Mouse (Mus musculus) heart, adult 2 months (tissue): Measurements from ENCODE around the gene Gm17455.

Source experiments
- CTCF ChIP-seq: fragments of 200-600 bp; IDR thresholded peaks from 2 replicates; pipeline ENCODE4 v1.8.1; 2022; ENCODE audit warnings: antibody characterized with exemption, mild to moderate bottlenecking, moderate library complexity
- POLR2A ChIP-seq: fragments of 200-500 bp; IDR thresholded peaks from 2 replicates; pipeline ENCODE4 v1.6.1; 2011; ENCODE audit warnings: mild to moderate bottlenecking, low read depth, low read length, control low read depth; ENCODE audit not compliant: insufficient read depth

DNA sequence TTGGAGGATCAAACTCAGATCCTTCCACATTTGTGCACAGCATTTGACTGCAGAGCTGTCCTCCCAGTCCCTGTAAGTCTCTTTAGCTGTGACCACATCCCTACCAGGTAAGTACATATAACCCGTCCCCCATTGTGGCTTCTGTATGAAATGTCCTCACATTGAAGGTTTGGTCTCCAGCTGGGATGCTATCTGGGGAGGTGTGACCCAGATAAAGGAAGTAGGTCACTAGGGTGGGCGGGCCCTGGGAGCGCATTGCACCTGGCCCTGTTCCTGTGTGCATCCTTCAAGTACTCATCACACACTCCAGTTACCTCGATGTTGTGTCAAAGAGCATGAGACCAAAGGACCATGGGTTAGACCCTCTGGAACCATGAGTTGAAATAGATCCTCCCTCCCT, 42.8 kb downstream of the Gm17455 start:
- TF ChIP-seq CTCF (no peak), POLR2A (no peak)
